Mouse (Mus musculus) liver, postnatal 0 days (tissue): ENCODE measurements around the gene Gnat2.

ENCODE experiments used
- CTCF ChIP-seq: sonication (generic); IDR thresholded peaks from 2 replicates; pipeline ENCODE4 v1.5.1; 2016; ENCODE audit warnings: antibody characterized with exemption, low read depth
- EP300 ChIP-seq: IDR thresholded peaks from 2 replicates; pipeline ENCODE4 v1.6.1; 2016; ENCODE audit warnings: antibody characterized with exemption, low read depth, mild to moderate bottlenecking

- TF ChIP-seq CTCF (peak; percentile 98), EP300 (peak; percentile 76)
Observed at GRCm38 (mm10) chr3:108147386-108148235, 55.0 kb downstream of the Gnat2 start.
